In genomic region chr12:79708423-79708733, GRCm38 (mm10) we compare ENCODE assay signal across 9 mouse cellular contexts.
A peak's percentile ranks its signal among the peaks of the same experiment; 100 is the strongest.
DNase-seq lines count a peak whose midpoint lies in the region; ATAC-seq and TF ChIP-seq lines count a peak whose summit lies in the region.
"Had no signal": no experiment of that assay in that cellular context is flagged by ENCODE, and none has a peak within 500 bp of the region (broad histone marks: within the 10 kb centered on the region; RNA-seq: fewer than 3 reads in every experiment).

No protein-coding gene starts in this region.

- H3K4me1 ChIP-seq in liver, adult 2 months (ENCODE audit: control insufficient read depth, insufficient read depth, low read length), result no peaks in the 10 kb centered on the region
- peaks cover 6% of the 10 kb centered on the region; the same call in 1 of the 2 replicates for H3K4me1 ChIP-seq in hindbrain, embryonic 11.5 days (replicated peaks; ENCODE audit: control insufficient read depth, insufficient read depth, low read length)
- H3K4me1 ChIP-seq in limb, embryonic 13.5 days, result peaks cover 52% of the 10 kb centered on the region
- H3K4me1 ChIP-seq in small intestine, adult 2 months (ENCODE audit: control insufficient read depth, insufficient read depth, insufficient read length, low read length), result 0 out of 2 replicates have a peak, but pooled peaks cover 2% of the 10 kb centered on the region

- no peak for ATAC-seq in hindbrain, embryonic 11.5 days (ENCODE audit: low FRiP score)
- ATAC-seq in limb, embryonic 13.5 days (ENCODE audit: low FRiP score, low read depth), result 0 out of 2 replicates have a peak, but pooled peaks have one; percentile 7
- no peak for ATAC-seq in frontal cortex, adult (ENCODE audit: low TSS enrichment)

- H3K4me3 ChIP-seq in liver, adult 2 months (ENCODE audit: insufficient read depth, low read depth, low read length), result no peak overlapping the region
- H3K4me3 ChIP-seq in hindbrain, embryonic 11.5 days (ENCODE audit: low read depth, low read length), result no peak overlapping the region
- no peak overlapping the region for H3K4me3 ChIP-seq in limb, embryonic 13.5 days
- H3K4me3 ChIP-seq in small intestine, adult 2 months (ENCODE audit: low read depth, low read length), result no peak overlapping the region

- H3K27me3 ChIP-seq in liver, adult 2 months (ENCODE audit: control insufficient read depth, insufficient read depth, low read length), result no peaks in the 10 kb centered on the region
- H3K27me3 ChIP-seq in hindbrain, embryonic 11.5 days (ENCODE audit: control insufficient read depth, insufficient read depth, low read length), result no peaks in the 10 kb centered on the region
- H3K27me3 ChIP-seq in limb, embryonic 13.5 days, result no peaks in the 10 kb centered on the region
- H3K27me3 ChIP-seq in small intestine, adult 2 months (ENCODE audit: control insufficient read depth, insufficient read depth, low read length), result no peaks in the 10 kb centered on the region

- H3K79me2 ChIP-seq in liver, adult 2 months (ENCODE audit: control insufficient read depth, insufficient read depth, low read length), result no peaks in the 10 kb centered on the region

- TF ChIP-seq CTCF in liver, adult 2 months (IDR thresholded peaks at IDR 0.05; ENCODE audit: low read depth, low read length), result no peak
- no peak for TF ChIP-seq CTCF in small intestine, adult 2 months (IDR thresholded peaks at IDR 0.05; ENCODE audit: extremely low read depth, insufficient read length, insufficient replicate concordance, low read depth, low read length)

- no peak for TF ChIP-seq POLR2A in liver, adult 2 months (IDR thresholded peaks at IDR 0.05; ENCODE audit: extremely low read depth, insufficient read depth, low read length)
- TF ChIP-seq POLR2A in small intestine, adult 2 months (IDR thresholded peaks at IDR 0.05; ENCODE audit: low read depth, low read length), result no peak

- no peaks in the 10 kb centered on the region for H3K36me3 ChIP-seq in liver, adult 2 months (ENCODE audit: control insufficient read depth, insufficient read depth, low read length)
- H3K36me3 ChIP-seq in hindbrain, embryonic 11.5 days (ENCODE audit: control insufficient read depth, insufficient read depth, low read length), result no peaks in the 10 kb centered on the region
- no peaks in the 10 kb centered on the region for H3K36me3 ChIP-seq in limb, embryonic 13.5 days
- H3K36me3 ChIP-seq in small intestine, adult 2 months (ENCODE audit: control insufficient read depth, insufficient read depth, low read length), result no peaks in the 10 kb centered on the region

- H3K27ac ChIP-seq in liver, adult 2 months (replicated peaks; ENCODE audit: insufficient read depth, low read depth, low read length), result no peak overlapping the region
- H3K27ac ChIP-seq in hindbrain, embryonic 11.5 days (ENCODE audit: low read depth, low read length), result 0 out of 2 replicates have a peak overlapping the region, but pooled peaks have one; percentile 31
- peak overlapping the region; percentile 84 for H3K27ac ChIP-seq in limb, embryonic 13.5 days
- H3K27ac ChIP-seq in small intestine, adult 2 months (ENCODE audit: insufficient read depth, low read depth, low read length), result 0 out of 2 replicates have a peak overlapping the region, but pooled peaks have one; percentile 22
- H3K27ac ChIP-seq: macrophage had no signal

- H3K4me2 ChIP-seq in hindbrain, embryonic 11.5 days (replicated peaks; ENCODE audit: low read depth, low read length), result no peak overlapping the region
- H3K4me2 ChIP-seq in limb, embryonic 13.5 days (replicated peaks), result no peak overlapping the region

- 80% methylated on average over 5 of the region's 5 CpGs for WGBS in liver, adult 2 months
- 65% methylated on average over 5 of the region's 5 CpGs for WGBS in hindbrain, embryonic 11.5 days
- WGBS in limb, embryonic 13.5 days, result 56% methylated on average over 5 of the region's 5 CpGs
- WGBS in small intestine, adult 2 months, result 68% methylated on average over 5 of the region's 5 CpGs

- no peak overlapping the region for H3K9ac ChIP-seq in liver, adult 2 months (ENCODE audit: low read depth, low read length)
- H3K9ac ChIP-seq in hindbrain, embryonic 11.5 days (ENCODE audit: low read depth, low read length), result no peak overlapping the region
- H3K9ac ChIP-seq in limb, embryonic 13.5 days, result no peak overlapping the region

- H3K9me3 ChIP-seq in hindbrain, embryonic 11.5 days (ENCODE audit: control insufficient read depth, low read length), result no peaks in the 10 kb centered on the region
- no peaks in the 10 kb centered on the region for H3K9me3 ChIP-seq in limb, embryonic 13.5 days

- DNase-seq in liver, adult 2 months (ENCODE audit: extremely low read depth, low read depth, low spot score), result peak; percentile 24
- DNase-seq in liver, result no peak
- DNase-seq in hindbrain, embryonic 11.5 days (ENCODE audit: low spot score), result no peak
- no peak for DNase-seq in thymus, postnatal 25 days
- no peak for DNase-seq in yolk sac, embryonic 10.5 days (ENCODE audit: low spot score)
